9 mouse cellular contexts compared by ENCODE assay signal in genomic region chr17:70753444-70754032, GRCm38 (mm10).
DNase-seq lines count a peak whose midpoint lies in the region; ATAC-seq and TF ChIP-seq lines count a peak whose summit lies in the region.
"Had no signal": no experiment of that assay in that cellular context is flagged by ENCODE, and none has a peak within 500 bp of the region (broad histone marks: within the 10 kb centered on the region; RNA-seq: fewer than 3 reads in every experiment).

No protein-coding gene starts in this region.

- no peak for ATAC-seq in lung, embryonic 15.5 days (ENCODE audit: borderline replicate concordance, extremely low read depth, low FRiP score, low TSS enrichment)
- ATAC-seq in intestine, postnatal 0 days, result no peak

- H3K9ac ChIP-seq in lung, embryonic 15.5 days, result no peak overlapping the region
- H3K9ac ChIP-seq in intestine, postnatal 0 days (ENCODE audit: low read depth, low read length), result no peak overlapping the region
- H3K9ac ChIP-seq: heart, embryonic 15.5 days; neural tube, embryonic 15.5 days had no signal

- no peaks in the 10 kb centered on the region for H3K36me3 ChIP-seq in lung, embryonic 15.5 days
- no peaks in the 10 kb centered on the region for H3K36me3 ChIP-seq in intestine, postnatal 0 days (ENCODE audit: control insufficient read depth, insufficient read depth)
- H3K36me3 ChIP-seq in small intestine, adult 2 months (ENCODE audit: control insufficient read depth, insufficient read depth, low read length), result no peaks in the 10 kb centered on the region
- H3K36me3 ChIP-seq: heart, embryonic 15.5 days; neural tube, embryonic 15.5 days had no signal

- H3K4me3 ChIP-seq in lung, embryonic 15.5 days, result no peak overlapping the region
- no peak overlapping the region for H3K4me3 ChIP-seq in intestine, postnatal 0 days (ENCODE audit: low read depth, low read length)
- H3K4me3 ChIP-seq in small intestine, adult 2 months (ENCODE audit: low read depth, low read length), result no peak overlapping the region
- H3K4me3 ChIP-seq: heart, embryonic 15.5 days; neural tube, embryonic 15.5 days had no signal

- TF ChIP-seq POLR2A in small intestine, adult 2 months (IDR thresholded peaks at IDR 0.05; ENCODE audit: low read depth, low read length), result no peak

- no peaks in the 10 kb centered on the region for H3K9me3 ChIP-seq in lung, embryonic 15.5 days
- H3K9me3 ChIP-seq in intestine, postnatal 0 days (ENCODE audit: control insufficient read depth), result no peaks in the 10 kb centered on the region
- H3K9me3 ChIP-seq: heart, embryonic 15.5 days; neural tube, embryonic 15.5 days had no signal

- TF ChIP-seq CTCF in intestine, postnatal 0 days (IDR thresholded peaks at IDR 0.05; ENCODE audit: low read depth), result no peak
- no peak for TF ChIP-seq CTCF in small intestine, adult 2 months (IDR thresholded peaks at IDR 0.05; ENCODE audit: extremely low read depth, insufficient read length, insufficient replicate concordance, low read depth, low read length)

- DNase-seq in lung, postnatal 14 days, result no peak
- peak; percentile 52 for DNase-seq in adrenal gland, postnatal 14 days
- DNase-seq in right cerebral cortex, postnatal 14 days, result no peak
- no peak for DNase-seq in spleen, postnatal 4 days (ENCODE audit: low spot score in 2 of 2)

- no peak overlapping the region for H3K4me2 ChIP-seq in lung, embryonic 15.5 days
- no peak overlapping the region for H3K4me2 ChIP-seq in intestine, postnatal 0 days (replicated peaks; ENCODE audit: low read depth)
- H3K4me2 ChIP-seq: heart, embryonic 15.5 days; neural tube, embryonic 15.5 days had no signal

- H3K4me1 ChIP-seq in lung, embryonic 15.5 days, result peaks cover 37% of the 10 kb centered on the region
- H3K4me1 ChIP-seq in intestine, postnatal 0 days (replicated peaks; ENCODE audit: control insufficient read depth, insufficient read depth, low read length), result no peaks in the 10 kb centered on the region
- H3K4me1 ChIP-seq in small intestine, adult 2 months (ENCODE audit: control insufficient read depth, insufficient read depth, insufficient read length, low read length), result peaks cover 10% of the 10 kb centered on the region

- WGBS in lung, embryonic 15.5 days, result 54% methylated on average over 13 of the region's 13 CpGs
- 53% methylated on average over 13 of the region's 13 CpGs for WGBS in intestine, postnatal 0 days
- WGBS in small intestine, adult 2 months, result 29% methylated on average over 13 of the region's 13 CpGs

- H3K27ac ChIP-seq in lung, embryonic 15.5 days, result peak overlapping the region; percentile 96
- peak overlapping the region; percentile 21; the same call in 1 of the 2 replicates for H3K27ac ChIP-seq in intestine, postnatal 0 days (ENCODE audit: low read depth, low read length)
- H3K27ac ChIP-seq in small intestine, adult 2 months (ENCODE audit: insufficient read depth, low read depth, low read length), result peak overlapping the region; percentile 23
- H3K27ac ChIP-seq: heart, embryonic 15.5 days; neural tube, embryonic 15.5 days had no signal

- no peaks in the 10 kb centered on the region for H3K27me3 ChIP-seq in lung, embryonic 15.5 days
- H3K27me3 ChIP-seq in intestine, postnatal 0 days (replicated peaks; ENCODE audit: control insufficient read depth, insufficient read depth, low read length), result no peaks in the 10 kb centered on the region
- no peaks in the 10 kb centered on the region for H3K27me3 ChIP-seq in small intestine, adult 2 months (ENCODE audit: control insufficient read depth, insufficient read depth, low read length)
- H3K27me3 ChIP-seq: heart, embryonic 15.5 days had no signal

Comparison
In these comparisons a context has a peak if more than half of its experiments do, and no peak if none do; other contexts are left out.
1. H3K27ac ChIP-seq: peak in every context shown above with its lines; median percentile 96 in lung, embryonic 15.5 days; 23 in small intestine, adult 2 months; 21 in intestine, postnatal 0 days.